Comparison of ENCODE assay signal across 9 mouse cellular contexts in genomic region chr12:99215521-99216255, GRCm38 (mm10).
DNase-seq lines count a peak whose midpoint lies in the region; ATAC-seq and TF ChIP-seq lines count a peak whose summit lies in the region.
"Had no signal": no experiment of that assay in that cellular context is flagged by ENCODE, and none has a peak within 500 bp of the region (broad histone marks: within the 10 kb centered on the region; RNA-seq: fewer than 3 reads in every experiment).

No protein-coding gene starts in this region.

- H3K27me3 ChIP-seq in forebrain, embryonic 12.5 days: no peaks in the 10 kb centered on the region
- no peaks in the 10 kb centered on the region for H3K27me3 ChIP-seq in hindbrain, embryonic 16.5 days (replicated peaks; ENCODE audit: control insufficient read depth, insufficient read depth, low read length)
- no peaks in the 10 kb centered on the region for H3K27me3 ChIP-seq in midbrain, postnatal 0 days (ENCODE audit: insufficient read depth, low read length)
- H3K27me3 ChIP-seq: liver, embryonic 13.5 days had no signal

- H3K36me3 ChIP-seq in forebrain, embryonic 12.5 days (replicated peaks): 0 out of 2 replicates have a peak, but pooled peaks cover 4% of the 10 kb centered on the region
- H3K36me3 ChIP-seq in hindbrain, embryonic 16.5 days (ENCODE audit: control insufficient read depth, insufficient read depth, low read length): no peaks in the 10 kb centered on the region
- no peaks in the 10 kb centered on the region for H3K36me3 ChIP-seq in midbrain, postnatal 0 days (ENCODE audit: insufficient read depth, low read length)

- ATAC-seq in forebrain, embryonic 12.5 days (ENCODE audit: low FRiP score): no peak
- no peak for ATAC-seq in hindbrain, embryonic 16.5 days
- no peak for ATAC-seq in midbrain, postnatal 0 days (ENCODE audit: low FRiP score)

- TF ChIP-seq CTCF in midbrain, postnatal 0 days (IDR thresholded peaks at IDR 0.05): peak; percentile 53

- H3K4me1 ChIP-seq in forebrain, embryonic 12.5 days: peaks cover 76% of the 10 kb centered on the region
- H3K4me1 ChIP-seq in hindbrain, embryonic 16.5 days (ENCODE audit: control insufficient read depth, insufficient read depth, low read depth, low read length): peaks cover 41% of the 10 kb centered on the region
- peaks cover 23% of the 10 kb centered on the region for H3K4me1 ChIP-seq in midbrain, postnatal 0 days (ENCODE audit: insufficient read depth, low read length)

- 62% methylated on average over 11 of the region's 11 CpGs for WGBS in forebrain, embryonic 12.5 days
- WGBS in hindbrain, embryonic 16.5 days: 58% methylated on average over 11 of the region's 11 CpGs
- 49% methylated on average over 11 of the region's 11 CpGs for WGBS in midbrain, postnatal 0 days

- DNase-seq in left cerebral cortex, postnatal 4 days: peak; percentile 37
- no peak for DNase-seq in left cerebral cortex, postnatal 14 days (ENCODE audit: low spot score in 2 of 2)
- no peak for DNase-seq in midbrain, postnatal 0 days (ENCODE audit: low spot score)
- no peak for DNase-seq in adrenal gland, adult 2 months
- DNase-seq in thymus, postnatal 10 days (ENCODE audit: low spot score in 2 of 2): no peak
- DNase-seq in spleen, adult 12 weeks (ENCODE audit: low spot score): no peak
- DNase-seq: liver, embryonic 13.5 days had no signal

- H3K4me2 ChIP-seq in forebrain, embryonic 12.5 days: peak overlapping the region; percentile 11; the same call in 1 of the 2 replicates
- no peak overlapping the region for H3K4me2 ChIP-seq in hindbrain, embryonic 16.5 days (ENCODE audit: low read length)
- H3K4me2 ChIP-seq in midbrain, postnatal 0 days (ENCODE audit: low read depth, low read length, poor library complexity, severe bottlenecking): no peak overlapping the region
- H3K4me2 ChIP-seq: liver, embryonic 13.5 days had no signal

- intact Hi-C loops in left cerebral cortex, postnatal 4 days (cut with DNase I): no loop called here
- intact Hi-C loops in left cerebral cortex, postnatal 14 days (cut with DNase I): no loop called here

- peak overlapping the region; percentile 70 for H3K27ac ChIP-seq in forebrain, embryonic 12.5 days
- H3K27ac ChIP-seq in hindbrain, embryonic 16.5 days (ENCODE audit: low read depth, low read length): peak overlapping the region; percentile 9; the same call in 1 of the 2 replicates
- H3K27ac ChIP-seq in midbrain, postnatal 0 days (ENCODE audit: low read depth, low read length): 0 out of 2 replicates have a peak overlapping the region, but pooled peaks have one; percentile 26
- H3K27ac ChIP-seq: liver, embryonic 13.5 days had no signal

- no peak overlapping the region for H3K4me3 ChIP-seq in forebrain, embryonic 12.5 days (replicated peaks)
- H3K4me3 ChIP-seq in hindbrain, embryonic 16.5 days (ENCODE audit: low read length): no peak overlapping the region
- no peak overlapping the region for H3K4me3 ChIP-seq in midbrain, postnatal 0 days (ENCODE audit: low read depth, low read length)
- H3K4me3 ChIP-seq: liver, embryonic 13.5 days had no signal

- no peaks in the 10 kb centered on the region for H3K9me3 ChIP-seq in forebrain, embryonic 12.5 days
- H3K9me3 ChIP-seq in hindbrain, embryonic 16.5 days (ENCODE audit: control insufficient read depth, low read length): no peaks in the 10 kb centered on the region
- H3K9me3 ChIP-seq in midbrain, postnatal 0 days (ENCODE audit: low read length): no peaks in the 10 kb centered on the region
- H3K9me3 ChIP-seq: liver, embryonic 13.5 days had no signal

- H3K9ac ChIP-seq in forebrain, embryonic 12.5 days: no peak overlapping the region
- 0 out of 2 replicates have a peak overlapping the region, but pooled peaks have one; percentile 23 for H3K9ac ChIP-seq in hindbrain, embryonic 16.5 days (ENCODE audit: low read depth, low read length)
- no peak overlapping the region for H3K9ac ChIP-seq in midbrain, postnatal 0 days (replicated peaks; ENCODE audit: low read length, poor library complexity, severe bottlenecking)
- H3K9ac ChIP-seq: liver, embryonic 13.5 days had no signal

Comparison
In these comparisons a context has a peak if more than half of its experiments do, and no peak if none do; other contexts are left out.
1. H3K27ac ChIP-seq: peak in every context shown above with its lines; median percentile 70 in forebrain, embryonic 12.5 days; 26 in midbrain, postnatal 0 days; 9 in hindbrain, embryonic 16.5 days.